Mouse (Mus musculus) hindbrain, postnatal 0 days (tissue): Measurements from ENCODE around the gene Pibf1. TPM values are rescaled to one million over a fixed set of nuclear protein-coding genes. Genes with fewer than 3 reads are reported as not detected.

Experiments
- ATAC-seq: fragments of 200-750 bp; cut with Nextera tagmentation; 2 replicates; pipeline ENCODE4 v1.8.0; 2017; ENCODE audit warnings: mild to moderate bottlenecking, moderate TSS enrichment, moderate library complexity
- DNase-seq: peaks from one replicate; pipeline ENCODE4 v3.0.0-alpha.2; 2015; ENCODE audit warnings: low spot score
- H3K27ac ChIP-seq: fragments of 300-500 bp; sonication (generic); 2 replicates; pipeline ENCODE4 v1.5.1; 2014; ENCODE audit warnings: mild to moderate bottlenecking
- H3K27me3 ChIP-seq: fragments of 300-500 bp; sonication (generic); 2 replicates; pipeline ENCODE4 v1.6.1; 2014; ENCODE audit warnings: low read length, mixed read lengths; ENCODE audit not compliant: insufficient read depth
- H3K36me3 ChIP-seq: fragments of 300-500 bp; sonication (generic); 2 replicates; pipeline ENCODE4 v1.6.1; 2014; ENCODE audit warnings: low read length, mixed read lengths; ENCODE audit not compliant: insufficient read depth
- H3K4me1 ChIP-seq: fragments of 300-500 bp; sonication (generic); 2 replicates; pipeline ENCODE4 v1.6.1; 2014; ENCODE audit warnings: antibody characterized with exemption, low read length, mixed read lengths; ENCODE audit not compliant: insufficient read depth
- H3K4me2 ChIP-seq: fragments of 300-500 bp; sonication (generic); 2 replicates; pipeline ENCODE4 v1.6.1; 2014; ENCODE audit warnings: low read depth, mild to moderate bottlenecking, low read length, moderate library complexity, mixed read lengths
- H3K4me3 ChIP-seq: fragments of 300-500 bp; sonication (generic); 2 replicates; pipeline ENCODE4 v1.5.1; 2014; ENCODE audit warnings: low read length
- H3K9ac ChIP-seq: fragments of 300-500 bp; sonication (generic); replicated peaks from 2 replicates; pipeline ENCODE4 v1.6.1; 2014; ENCODE audit warnings: mild to moderate bottlenecking, low read length, moderate library complexity, mixed read lengths
- H3K9me3 ChIP-seq: fragments of 300-500 bp; sonication (generic); 2 replicates; pipeline ENCODE4 v1.6.1; 2016; ENCODE audit warnings: low read length, mixed read lengths
- CTCF ChIP-seq: IDR thresholded peaks from 2 replicates; pipeline ENCODE4 v1.5.1; 2016; ENCODE audit warnings: antibody characterized with exemption, control low read depth, low read depth
- WGBS: fragments of 180-500 bp; shearing (Covaris S2); extraction: QIAGEN DNeasy Blood & Tissue Kit; methylation state at CpG from one replicate; pipeline ENCODE4 v1.1.7; 2014; 5-methylcytosine and 5-hydroxymethylcytosine counted together
- polyA plus RNA-seq: library from polyadenylated mRNA; unstranded; fragments of >200 nt; fragmentation: Nextera tagmentation; extraction: Ambion mirVana; gene quantifications from 2 replicates; pipeline ENCODE4 v1.2.1, GENCODE M21; 2015
- total RNA-seq: library from RNA; depleted of rRNA; stranded (reverse); fragments of >200 nt; gene quantifications from 2 replicates; pipeline ENCODE4 v1.2.3, GENCODE M21; 2014; rRNA removed

Gene Pibf1
- total RNA-seq (10.1 and 17.0 TPM in 2 replicates), polyA plus RNA-seq (13.4 and 15.0 TPM in 2 replicates)

DNA sequence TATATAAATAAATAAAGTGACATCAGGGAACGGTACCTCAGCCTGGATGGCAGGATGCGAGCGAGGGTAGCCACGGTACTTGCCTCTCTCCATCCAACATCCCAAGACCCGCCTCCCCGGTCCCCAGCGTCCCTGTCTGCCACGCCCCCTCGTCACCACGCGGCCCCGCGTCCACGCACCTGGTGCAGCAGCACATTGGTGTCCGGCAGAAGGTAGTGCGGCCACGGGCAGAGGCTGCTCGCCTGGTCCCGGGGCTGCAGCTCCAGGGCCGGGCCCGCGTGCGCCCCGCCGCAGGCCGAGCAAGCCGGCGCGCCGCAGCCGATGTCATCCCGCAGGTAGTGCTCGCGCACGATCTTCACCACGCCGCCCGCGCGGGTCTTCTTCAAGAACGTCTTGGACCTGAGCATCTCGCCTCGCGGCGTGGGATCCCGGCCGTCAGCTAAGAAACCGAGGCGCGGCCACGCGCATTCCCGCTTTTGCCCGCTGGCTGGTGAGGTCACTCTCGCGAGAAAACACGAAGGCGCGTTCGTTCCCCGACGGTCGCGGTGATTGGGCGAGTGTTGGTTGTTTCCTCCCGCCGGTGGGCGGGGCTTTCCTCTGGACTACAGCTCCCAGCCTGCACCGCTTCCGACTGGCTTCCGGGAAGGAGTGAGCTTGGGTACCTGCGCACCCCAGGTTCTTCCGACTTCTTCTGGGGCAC, at the start of gene Pibf1, which contains the start of gene Dis3:
Pibf1 (plus strand) TSS at position 158 of the 700 bp plus-strand sequence.
Dis3 (minus strand) TSS at position 504 of the 700 bp plus-strand sequence.
- ATAC-seq (peak; percentile 99), DNase-seq (peak; percentile 100)
- Histone ChIP-seq H3K9ac (peak within 1 kb of the TSS; percentile 90), H3K27ac (peak within 1 kb of the TSS; percentile 93), H3K27me3 (no peaks in the 10 kb centered on the region), H3K36me3 (peaks cover 17% of the 10 kb centered on the region; the same call in 1 of the 2 replicates), H3K4me1 (0 out of 2 replicates have a peak, but pooled peaks cover 3% of the 10 kb centered on the region), H3K4me2 (peak within 1 kb of the TSS; percentile 76), H3K4me3 (peak within 1 kb of the TSS; percentile 94), H3K9me3 (no peaks in the 10 kb centered on the region)
- TF ChIP-seq CTCF, result no peak
- under 1% methylated on average over 73 of the region's 73 CpGs for WGBS

DNA sequence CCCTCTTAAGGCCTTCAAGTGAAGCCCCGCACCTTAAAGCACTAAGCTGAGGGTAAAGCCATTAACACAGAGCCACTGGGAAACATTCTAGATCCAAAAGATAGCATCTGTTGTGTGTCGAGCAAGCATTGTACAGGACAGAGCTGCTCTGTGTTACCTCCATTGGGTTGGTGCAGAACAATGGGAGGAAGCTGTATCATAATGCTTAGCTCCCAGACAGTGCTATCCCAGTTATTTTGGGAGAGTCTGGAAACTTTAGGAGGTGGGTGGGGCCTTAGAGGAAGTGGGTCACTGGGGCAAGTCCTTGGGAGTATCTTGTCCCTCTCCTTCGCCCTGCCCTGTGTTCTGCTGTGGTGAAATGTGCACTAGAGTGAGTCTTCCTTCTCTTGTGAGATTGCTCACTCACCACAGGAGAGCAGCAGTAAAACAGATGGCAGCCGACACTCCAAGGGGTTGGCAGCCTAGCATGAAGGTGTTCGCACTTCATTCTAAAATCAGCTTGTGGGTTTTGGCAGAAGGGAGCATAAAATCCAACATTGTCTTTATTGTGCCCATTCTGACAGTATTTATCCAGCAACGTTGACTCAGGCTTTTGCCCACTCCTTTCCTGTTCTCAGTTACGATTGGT, 40.2 kb upstream of the Pibf1 start:
- Histone ChIP-seq H3K9ac (no peak overlapping the region), H3K36me3 (no peaks in the 10 kb centered on the region; the same call in 1 of the 2 replicates), H3K4me2 (no peak overlapping the region), H3K4me1 (no peaks in the 10 kb centered on the region), H3K4me3 (no peak overlapping the region), H3K27me3 (no peaks in the 10 kb centered on the region), H3K9me3 (no peaks in the 10 kb centered on the region), H3K27ac (no peak overlapping the region)
- no peak for TF ChIP-seq CTCF
- 74% methylated on average over 7 of the region's 7 CpGs for WGBS
- ATAC-seq (no peak), DNase-seq (no peak)

DNA sequence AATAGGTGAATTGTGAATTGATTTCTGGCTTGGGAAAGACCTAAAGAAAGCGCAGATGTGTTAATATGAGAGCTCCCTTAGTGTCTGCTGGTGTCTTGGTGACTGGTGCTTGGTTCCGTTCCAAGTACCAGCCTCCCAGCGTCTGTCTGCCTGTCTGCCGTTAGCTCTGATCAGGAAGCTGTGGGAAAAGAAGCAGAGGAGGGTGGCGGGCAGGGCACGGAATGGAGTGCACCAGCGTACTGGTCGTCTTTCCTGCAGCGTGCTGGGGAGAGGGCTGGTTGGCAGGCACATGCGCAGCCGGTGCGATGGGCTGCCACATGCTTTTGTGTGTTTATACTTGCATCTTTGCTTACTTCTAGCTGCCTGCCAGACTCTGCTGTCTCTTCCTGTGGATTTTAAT, 38.6 kb upstream of the Pibf1 start:
- Histone ChIP-seq H3K36me3 (no peaks in the 10 kb centered on the region; the same call in 1 of the 2 replicates), H3K9me3 (no peaks in the 10 kb centered on the region), H3K27ac (no peak overlapping the region), H3K27me3 (no peaks in the 10 kb centered on the region), H3K4me3 (no peak overlapping the region), H3K9ac (no peak overlapping the region), H3K4me1 (no peaks in the 10 kb centered on the region), H3K4me2 (no peak overlapping the region)
- WGBS, result 81% methylated on average over 12 of the region's 12 CpGs
- no peak for ATAC-seq
- no peak for TF ChIP-seq CTCF
- no peak for DNase-seq

DNA sequence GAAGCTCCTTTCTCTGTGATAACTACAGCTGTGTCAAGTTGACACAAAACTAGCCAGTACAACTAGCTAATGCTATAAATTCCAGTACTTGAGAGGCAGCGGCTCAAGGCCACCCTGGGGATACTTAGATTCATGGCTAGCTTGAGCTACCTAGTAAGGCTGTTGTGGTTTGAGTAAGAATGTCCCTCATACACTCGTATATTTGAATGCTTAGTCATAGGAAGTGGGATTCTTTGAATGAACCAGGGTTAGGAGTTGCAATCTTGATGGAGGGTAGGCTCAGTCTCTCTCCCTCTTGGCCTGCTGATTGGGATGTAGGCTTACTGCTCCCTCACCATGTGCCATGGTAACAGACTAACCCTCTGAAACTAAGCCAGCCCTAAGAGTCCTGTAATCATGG, 36.1 kb upstream of the Pibf1 start:
- 93% methylated on average over 2 of the region's 2 CpGs for WGBS
- Histone ChIP-seq H3K4me2 (no peak overlapping the region), H3K27me3 (no peaks in the 10 kb centered on the region), H3K27ac (no peak overlapping the region), H3K9me3 (no peaks in the 10 kb centered on the region), H3K9ac (no peak overlapping the region), H3K36me3 (no peaks in the 10 kb centered on the region; the same call in 1 of the 2 replicates), H3K4me3 (no peak overlapping the region), H3K4me1 (no peaks in the 10 kb centered on the region)
- ATAC-seq (no peak), DNase-seq (no peak)
- TF ChIP-seq CTCF, result no peak

DNA sequence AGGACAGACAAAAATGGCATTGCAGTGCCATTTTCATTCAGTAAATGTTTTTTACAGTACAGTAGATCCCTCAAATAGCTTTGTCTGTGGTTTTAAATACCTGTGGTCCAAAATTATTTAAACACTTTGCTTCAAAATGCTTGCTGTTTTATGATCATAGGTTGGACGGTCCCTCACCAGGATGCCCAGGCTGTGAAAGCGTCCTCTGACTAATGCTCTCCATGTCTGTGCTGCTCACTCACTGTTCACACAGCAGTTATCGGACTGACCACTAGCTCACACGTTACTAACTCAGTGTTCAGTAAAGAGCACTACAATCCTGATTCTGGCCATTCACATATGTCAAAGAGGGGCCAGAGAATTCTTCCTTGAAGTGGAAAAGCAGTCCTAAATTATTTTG, 28.1 kb upstream of the Pibf1 start:
- Histone ChIP-seq H3K9me3 (no peaks in the 10 kb centered on the region), H3K36me3 (peaks cover 6% of the 10 kb centered on the region; the same call in 1 of the 2 replicates), H3K4me1 (no peaks in the 10 kb centered on the region), H3K27ac (no peak overlapping the region), H3K4me3 (no peak overlapping the region), H3K9ac (no peak overlapping the region), H3K4me2 (no peak overlapping the region), H3K27me3 (no peaks in the 10 kb centered on the region)
- ATAC-seq (no peak), DNase-seq (no peak)
- no peak for TF ChIP-seq CTCF
- 91% methylated on average over 4 of the region's 4 CpGs for WGBS

DNA sequence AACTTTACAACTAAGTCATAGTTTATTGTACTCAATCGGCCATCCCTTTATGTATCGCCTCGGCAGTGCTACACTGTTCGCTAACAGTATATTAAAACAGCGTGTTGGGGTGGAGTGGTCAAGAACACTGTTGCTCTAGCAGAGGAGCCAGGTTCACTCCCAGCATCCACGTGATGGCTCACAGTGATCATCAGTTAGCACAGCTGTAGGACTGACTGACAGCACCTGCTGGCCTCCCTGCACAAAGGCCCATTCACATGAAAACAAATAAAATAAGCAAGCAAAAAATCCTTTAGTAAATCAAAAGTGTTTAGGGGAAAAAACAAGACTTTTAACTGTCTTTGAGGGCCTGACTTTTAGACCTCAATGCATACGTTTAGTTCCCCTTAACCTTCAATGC, 10.3 kb upstream of the Pibf1 start:
- no peak for ATAC-seq
- no peak overlapping the region for H3K27ac ChIP-seq
- DNase-seq, result no peak
- 92% methylated on average over 7 of the region's 7 CpGs for WGBS
- no peak overlapping the region for H3K9ac ChIP-seq
- no peak overlapping the region for H3K4me2 ChIP-seq
- no peak overlapping the region for H3K4me3 ChIP-seq
- no peaks in the 10 kb centered on the region for H3K27me3 ChIP-seq
- no peaks in the 10 kb centered on the region for H3K4me1 ChIP-seq
- TF ChIP-seq CTCF, result no peak
- H3K9me3 ChIP-seq, result no peaks in the 10 kb centered on the region
- H3K36me3 ChIP-seq, result peaks cover 47% of the 10 kb centered on the region
